ENCODE assay signal across 7 mouse cellular contexts in genomic region chr4:62663348-62663747, GRCm38 (mm10).
A peak's percentile ranks its signal among the peaks of the same experiment; 100 is the strongest.
DNase-seq lines count a peak whose midpoint lies in the region; ATAC-seq and TF ChIP-seq lines count a peak whose summit lies in the region.

No protein-coding gene starts in this region.

- H3K4me1 ChIP-seq in ES-E14 (ENCODE audit: control insufficient read depth in 2 of 2, insufficient read depth in 2 of 2, low read length in 2 of 2, poor library complexity in 1 of 2): peaks cover 20 to 43% of the 10 kb centered on the region in 2 experiments
- H3K4me1 ChIP-seq in forebrain, embryonic 16.5 days (replicated peaks; ENCODE audit: control insufficient read depth, insufficient read depth, low read length): peaks cover 18% of the 10 kb centered on the region
- peaks cover 50% of the 10 kb centered on the region for H3K4me1 ChIP-seq in kidney, postnatal 0 days (replicated peaks; ENCODE audit: insufficient read depth, low read length)
- peaks cover 35% of the 10 kb centered on the region for H3K4me1 ChIP-seq in midbrain, embryonic 11.5 days (ENCODE audit: control insufficient read depth, insufficient read depth, low read length)

- in situ Hi-C loops in ES-E14 (cut with MboI; ENCODE audit: low sequenced_read_pairs in 2 of 2, unreplicated experiment in 2 of 2): no loop called here

- ATAC-seq in CD4-positive, CD25-positive, alpha-beta regulatory T cell, adult 4 months: peak; percentile 46
- ATAC-seq in forebrain, embryonic 16.5 days: peak; percentile 78
- ATAC-seq in kidney, postnatal 0 days (replicated peaks; ENCODE audit: low FRiP score, low read depth): peak; percentile 47
- peak; percentile 68 for ATAC-seq in midbrain, embryonic 11.5 days (ENCODE audit: low FRiP score)

- TF ChIP-seq CTCF in kidney, postnatal 0 days (IDR thresholded peaks at IDR 0.05; ENCODE audit: low read depth): no peak

- H3K9ac ChIP-seq in ES-E14 (ENCODE audit: insufficient read depth, low read depth, low read length, poor library complexity, severe bottlenecking): peak overlapping the region; percentile 49; the same call in 1 of the 2 replicates
- H3K9ac ChIP-seq in forebrain, embryonic 16.5 days (replicated peaks; ENCODE audit: low read depth, low read length): no peak overlapping the region
- no peak overlapping the region for H3K9ac ChIP-seq in kidney, postnatal 0 days (ENCODE audit: low read depth, low read length)
- H3K9ac ChIP-seq in midbrain, embryonic 11.5 days (ENCODE audit: low read length): no peak overlapping the region

- peak overlapping the region; percentile 41; the same call in 1 of the 2 replicates for H3K27ac ChIP-seq in ES-E14 (ENCODE audit: insufficient read depth, low read depth, low read length, poor library complexity, severe bottlenecking)
- 0 out of 2 replicates have a peak overlapping the region, but pooled peaks have one; percentile 12 for H3K27ac ChIP-seq in forebrain, embryonic 16.5 days (ENCODE audit: low read length)
- H3K27ac ChIP-seq in kidney, postnatal 0 days: peak overlapping the region; percentile 74
- H3K27ac ChIP-seq in midbrain, embryonic 11.5 days (ENCODE audit: low read depth, low read length): peak overlapping the region; percentile 14; the same call in 1 of the 2 replicates

- H3K36me3 ChIP-seq in ES-E14 (ENCODE audit: control insufficient read depth, insufficient read depth, low read length, poor library complexity, severe bottlenecking): no peaks in the 10 kb centered on the region
- no peaks in the 10 kb centered on the region for H3K36me3 ChIP-seq in forebrain, embryonic 16.5 days (ENCODE audit: control insufficient read depth, insufficient read depth)
- no peaks in the 10 kb centered on the region for H3K36me3 ChIP-seq in kidney, postnatal 0 days (ENCODE audit: insufficient read depth, low read length)
- no peaks in the 10 kb centered on the region; the same call in 1 of the 2 replicates for H3K36me3 ChIP-seq in midbrain, embryonic 11.5 days (ENCODE audit: control insufficient read depth, insufficient read depth, low read length)

- no peaks in the 10 kb centered on the region for H3K27me3 ChIP-seq in forebrain, embryonic 16.5 days (replicated peaks; ENCODE audit: control insufficient read depth, insufficient read depth, low read length)
- H3K27me3 ChIP-seq in kidney, postnatal 0 days (ENCODE audit: insufficient read depth, low read length): no peaks in the 10 kb centered on the region
- H3K27me3 ChIP-seq in midbrain, embryonic 11.5 days (ENCODE audit: control insufficient read depth, insufficient read depth, low read length): no peaks in the 10 kb centered on the region

- no peak for DNase-seq in ES-E14 (ENCODE audit: low read depth, low spot score)
- DNase-seq in kidney, postnatal 0 days (ENCODE audit: low spot score): peak; percentile 65
- DNase-seq in midbrain, embryonic 11.5 days (ENCODE audit: low spot score, missing footprints): no peak
- peak; percentile 62 for DNase-seq in yolk sac, embryonic 10.5 days (ENCODE audit: low spot score)
- no peak for DNase-seq in adrenal gland, postnatal 36 days

- H3K4me3 ChIP-seq in ES-E14 (ENCODE audit: insufficient read depth in 1 of 2, low read depth in 1 of 2, low read length in 2 of 2, poor library complexity in 1 of 2, severe bottlenecking in 1 of 2): peak overlapping the region; percentile 7 to 39
- no peak overlapping the region for H3K4me3 ChIP-seq in forebrain, embryonic 16.5 days (replicated peaks; ENCODE audit: low read length)
- H3K4me3 ChIP-seq in kidney, postnatal 0 days (replicated peaks; ENCODE audit: low read depth, low read length): no peak overlapping the region
- no peak overlapping the region for H3K4me3 ChIP-seq in midbrain, embryonic 11.5 days (ENCODE audit: low read depth, low read length)

- WGBS in forebrain, embryonic 16.5 days: 4% methylated on average over 6 of the region's 6 CpGs
- 16% methylated on average over 6 of the region's 6 CpGs for WGBS in kidney, postnatal 0 days
- WGBS in midbrain, embryonic 11.5 days: 19% methylated on average over 6 of the region's 6 CpGs

- no peaks in the 10 kb centered on the region for H3K9me3 ChIP-seq in ES-E14 (ENCODE audit: control insufficient read depth, insufficient read depth, low read depth, low read length)
- H3K9me3 ChIP-seq in forebrain, embryonic 16.5 days (ENCODE audit: control insufficient read depth, low read length): no peaks in the 10 kb centered on the region
- H3K9me3 ChIP-seq in kidney, postnatal 0 days (replicated peaks; ENCODE audit: low read length): no peaks in the 10 kb centered on the region
- no peaks in the 10 kb centered on the region for H3K9me3 ChIP-seq in midbrain, embryonic 11.5 days (ENCODE audit: control insufficient read depth, low read length)

- no peak overlapping the region for H3K4me2 ChIP-seq in forebrain, embryonic 16.5 days (ENCODE audit: low read length)
- no peak overlapping the region for H3K4me2 ChIP-seq in kidney, postnatal 0 days (ENCODE audit: low read length)
- no peak overlapping the region for H3K4me2 ChIP-seq in midbrain, embryonic 11.5 days

TF ChIP-seq in ES-E14, 5 proteins besides CTCF, POLR2A, EP300 and RAD21:
- no peak for TF ChIP-seq ZNF384 (IDR thresholded peaks at IDR 0.05; ENCODE audit: low read depth, low read length)
- TF ChIP-seq ZC3H11A (IDR thresholded peaks at IDR 0.05; ENCODE audit: borderline replicate concordance, low read depth, low read length): no peak
- TF ChIP-seq HCFC1 (IDR thresholded peaks at IDR 0.05; ENCODE audit: borderline replicate concordance, insufficient read depth, low read length): no peak
- TF ChIP-seq MAFK (IDR thresholded peaks at IDR 0.05; ENCODE audit: insufficient read depth, low read depth, low read length): no peak
- no peak for TF ChIP-seq CHD2 (IDR thresholded peaks at IDR 0.05; ENCODE audit: low read depth, low read length)

Comparison
In these comparisons a context has a peak if more than half of its experiments do, and no peak if none do; other contexts are left out.
1. DNase-seq: peak in kidney, postnatal 0 days (single experiment) and yolk sac, embryonic 10.5 days (single experiment); none in ES-E14 (single experiment), midbrain, embryonic 11.5 days (single experiment) and adrenal gland, postnatal 36 days (0 of 2).
2. H3K27ac ChIP-seq: peak in every context shown above with its lines; median percentile 74 in kidney, postnatal 0 days; 41 in ES-E14; 14 in midbrain, embryonic 11.5 days; 12 in forebrain, embryonic 16.5 days.
3. H3K4me3 ChIP-seq: peak in ES-E14 (2 of 2); none in forebrain, embryonic 16.5 days (single experiment), kidney, postnatal 0 days (single experiment) and midbrain, embryonic 11.5 days (single experiment).
4. Peak in every context shown above with its lines, with median percentiles within 50 percentile points of each other: ATAC-seq.